In genomic region chr8:86224851-86225250, GRCm38 (mm10) we compare ENCODE assay signal across 18 mouse cellular contexts.
DNase-seq lines count a peak whose midpoint lies in the region; ATAC-seq and TF ChIP-seq lines count a peak whose summit lies in the region.
"Had no signal": no experiment of that assay in that cellular context is flagged by ENCODE, and none has a peak within 500 bp of the region (broad histone marks: within the 10 kb centered on the region; RNA-seq: fewer than 3 reads in every experiment).

No protein-coding gene starts in this region.

- H3K9ac ChIP-seq in forebrain, embryonic 13.5 days, result no peak overlapping the region
- H3K9ac ChIP-seq: embryonic facial prominence, embryonic 12.5 days; hindbrain, embryonic 12.5 days; midbrain, embryonic 12.5 days had no signal

- intact Hi-C loops in left cerebral cortex, postnatal 4 days (cut with DNase I), result no loop called here
- intact Hi-C loops in left cerebral cortex, adult 2 months (cut with DNase I), result no loop called here

- no peak overlapping the region for H3K4me3 ChIP-seq in forebrain, embryonic 13.5 days
- H3K4me3 ChIP-seq in forebrain, embryonic 10.5 days, result no peak overlapping the region
- H3K4me3 ChIP-seq in left cerebral cortex, adult 2 months, result no peak overlapping the region
- H3K4me3 ChIP-seq: embryonic facial prominence, embryonic 12.5 days; hindbrain, embryonic 12.5 days; midbrain, embryonic 12.5 days had no signal

- no peak for TF ChIP-seq CTCF in left cerebral cortex, adult 2 months (IDR thresholded peaks at IDR 0.05)

- H3K36me3 ChIP-seq in forebrain, embryonic 13.5 days (ENCODE audit: poor library complexity, severe bottlenecking), result no peaks in the 10 kb centered on the region
- H3K36me3 ChIP-seq in forebrain, embryonic 10.5 days (replicated peaks), result no peaks in the 10 kb centered on the region
- H3K36me3 ChIP-seq: embryonic facial prominence, embryonic 12.5 days; hindbrain, embryonic 12.5 days; midbrain, embryonic 12.5 days had no signal

- 50% methylated on average over 4 of the region's 4 CpGs for WGBS in forebrain, embryonic 13.5 days
- 76% methylated on average over 4 of the region's 4 CpGs for WGBS in forebrain, embryonic 10.5 days

- H3K9me3 ChIP-seq in forebrain, embryonic 13.5 days (replicated peaks), result no peaks in the 10 kb centered on the region
- H3K9me3 ChIP-seq in forebrain, embryonic 10.5 days, result no peaks in the 10 kb centered on the region
- H3K9me3 ChIP-seq: embryonic facial prominence, embryonic 12.5 days; hindbrain, embryonic 12.5 days; midbrain, embryonic 12.5 days had no signal

- no peaks in the 10 kb centered on the region for H3K27me3 ChIP-seq in forebrain, embryonic 13.5 days
- no peaks in the 10 kb centered on the region for H3K27me3 ChIP-seq in forebrain, embryonic 10.5 days (ENCODE audit: poor library complexity, severe bottlenecking)
- H3K27me3 ChIP-seq: hindbrain, embryonic 12.5 days; midbrain, embryonic 12.5 days had no signal

- 0 out of 2 replicates have a peak, but pooled peaks have one; percentile 45 for ATAC-seq in forebrain, embryonic 13.5 days

- H3K27ac ChIP-seq in forebrain, embryonic 13.5 days, result no peak overlapping the region
- H3K27ac ChIP-seq in forebrain, embryonic 10.5 days, result no peak overlapping the region
- no peak overlapping the region for H3K27ac ChIP-seq in left cerebral cortex, adult 2 months
- H3K27ac ChIP-seq: embryonic facial prominence, embryonic 12.5 days; hindbrain, embryonic 12.5 days; kidney, postnatal 0 days; midbrain, embryonic 12.5 days had no signal

- H3K4me2 ChIP-seq in forebrain, embryonic 13.5 days, result no peak overlapping the region
- H3K4me2 ChIP-seq: embryonic facial prominence, embryonic 12.5 days; heart, embryonic 11.5 days; hindbrain, embryonic 12.5 days; midbrain, embryonic 12.5 days had no signal

- DNase-seq in forebrain, embryonic 10.5 days (ENCODE audit: extremely low spot score, low spot score), result no peak
- peak; percentile 53 for DNase-seq in left cerebral cortex, postnatal 4 days
- no peak for DNase-seq in left cerebral cortex, adult 2 months (ENCODE audit: extremely low spot score in 1 of 2, low spot score in 2 of 2)
- DNase-seq in cerebellum, adult 8-10 months, result peak; percentile 65
- peak; percentile 62 to 67 for DNase-seq in cerebellum, postnatal 36 days
- no peak for DNase-seq in gastrocnemius, postnatal 4 days (ENCODE audit: low spot score in 2 of 2)
- no peak for DNase-seq in T-cell, adult 2 months (ENCODE audit: low spot score)
- DNase-seq: adrenal gland, postnatal 36 days; kidney, adult 2 months; lung, postnatal 10 days; thymus, adult 18-20 months; thymus, postnatal 36 days had no signal

- no peaks in the 10 kb centered on the region for H3K4me1 ChIP-seq in forebrain, embryonic 13.5 days
- H3K4me1 ChIP-seq in forebrain, embryonic 10.5 days, result no peaks in the 10 kb centered on the region
- H3K4me1 ChIP-seq: embryonic facial prominence, embryonic 12.5 days; hindbrain, embryonic 12.5 days; midbrain, embryonic 12.5 days had no signal

Comparison
In these comparisons a context has a peak if more than half of its experiments do, and no peak if none do; other contexts are left out.
1. DNase-seq: peak in left cerebral cortex, postnatal 4 days (single experiment), cerebellum, adult 8-10 months (single experiment) and cerebellum, postnatal 36 days (2 of 2); none in forebrain, embryonic 10.5 days (single experiment), left cerebral cortex, adult 2 months (0 of 2), gastrocnemius, postnatal 4 days (0 of 2) and T-cell, adult 2 months (single experiment).